Mouse (Mus musculus): Measurements from ENCODE around the gene Gm20388. TPM values are rescaled to one million over a fixed set of nuclear protein-coding genes. Genes with fewer than 3 reads are reported as not detected.

The Gm20388 gene
- polyA plus RNA-seq, 1 experiment from 2014 or later: 3.6 TPM

- no peak overlapping the region for H3K4me3 ChIP-seq
- 74% methylated on average over 1 of the region's 1 CpGs for WGBS
- DNase-seq (ENCODE audit: low spot score): no peak
- peaks cover 60% of the 10 kb centered on the region for H3K36me3 ChIP-seq (replicated peaks)
- H3K4me1 ChIP-seq: peaks cover 22% of the 10 kb centered on the region
- no peak overlapping the region for H3K27ac ChIP-seq (replicated peaks)
- no peaks in the 10 kb centered on the region for H3K9me3 ChIP-seq
- no peaks in the 10 kb centered on the region for H3K27me3 ChIP-seq (replicated peaks; ENCODE audit: low read depth, poor library complexity, severe bottlenecking)
These were observed 1711.2 kb downstream of the Gm20388 start for GRCm38 (mm10) chr8:121621879-121622278.

- peaks cover 60% of the 10 kb centered on the region for H3K36me3 ChIP-seq (replicated peaks)
- WGBS: 93% methylated on average over 8 of the region's 8 CpGs
- H3K9me3 ChIP-seq: no peaks in the 10 kb centered on the region
- H3K27me3 ChIP-seq (replicated peaks; ENCODE audit: low read depth, poor library complexity, severe bottlenecking): no peaks in the 10 kb centered on the region
- peaks cover 22% of the 10 kb centered on the region for H3K4me1 ChIP-seq
- no peak overlapping the region for H3K27ac ChIP-seq (replicated peaks)
- no peak for DNase-seq (ENCODE audit: low spot score)
- no peak overlapping the region for H3K4me3 ChIP-seq
These were observed 1712.4 kb downstream of the Gm20388 start for GRCm38 (mm10) chr8:121623043-121623442.

GRCm38 (mm10) chr8:121628681-121629080, 1718.0 kb downstream of the Gm20388 start:
- DNase-seq (ENCODE audit: low spot score): no peak
- Histone ChIP-seq H3K4me3 (no peak overlapping the region), H3K27me3 (replicated peaks; ENCODE audit: low read depth, poor library complexity, severe bottlenecking) (no peaks in the 10 kb centered on the region), H3K4me1 (peaks cover 30% of the 10 kb centered on the region), H3K36me3 (replicated peaks) (peaks cover 57% of the 10 kb centered on the region), H3K27ac (replicated peaks) (no peak overlapping the region), H3K9me3 (no peaks in the 10 kb centered on the region)
- 93% methylated on average over 4 of the region's 4 CpGs for WGBS

DNA sequence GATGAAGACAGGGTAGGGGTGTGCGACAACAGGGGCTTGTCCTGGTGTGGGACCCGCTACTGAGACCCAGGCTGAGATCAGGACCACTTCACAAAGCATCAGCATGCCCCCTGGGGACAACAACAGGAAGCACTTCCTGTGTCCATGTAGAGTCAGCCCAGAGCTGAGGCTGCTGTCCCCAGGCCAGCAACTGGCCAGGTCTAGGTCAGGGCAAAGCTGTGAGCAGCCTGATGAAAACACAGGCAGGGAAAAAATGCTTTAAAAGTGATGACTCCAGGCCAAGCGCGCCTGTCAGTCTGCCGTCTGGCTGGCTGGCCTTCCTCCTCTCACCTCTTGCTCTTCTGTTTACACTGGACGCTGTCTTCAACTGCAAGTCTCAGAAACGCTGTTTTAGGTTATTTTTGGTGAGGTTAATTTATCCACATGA, 1721.0 kb downstream of the Gm20388 start:
- H3K4me1 ChIP-seq: peaks cover 25% of the 10 kb centered on the region
- H3K27ac ChIP-seq (replicated peaks): no peak overlapping the region
- H3K36me3 ChIP-seq (replicated peaks): peaks cover 59% of the 10 kb centered on the region
- H3K27me3 ChIP-seq (replicated peaks; ENCODE audit: low read depth, poor library complexity, severe bottlenecking): no peaks in the 10 kb centered on the region
- WGBS: 59% methylated on average over 7 of the region's 7 CpGs
- H3K9me3 ChIP-seq: no peaks in the 10 kb centered on the region
- no peak for DNase-seq (ENCODE audit: low spot score)
- H3K4me3 ChIP-seq: no peak overlapping the region

DNA sequence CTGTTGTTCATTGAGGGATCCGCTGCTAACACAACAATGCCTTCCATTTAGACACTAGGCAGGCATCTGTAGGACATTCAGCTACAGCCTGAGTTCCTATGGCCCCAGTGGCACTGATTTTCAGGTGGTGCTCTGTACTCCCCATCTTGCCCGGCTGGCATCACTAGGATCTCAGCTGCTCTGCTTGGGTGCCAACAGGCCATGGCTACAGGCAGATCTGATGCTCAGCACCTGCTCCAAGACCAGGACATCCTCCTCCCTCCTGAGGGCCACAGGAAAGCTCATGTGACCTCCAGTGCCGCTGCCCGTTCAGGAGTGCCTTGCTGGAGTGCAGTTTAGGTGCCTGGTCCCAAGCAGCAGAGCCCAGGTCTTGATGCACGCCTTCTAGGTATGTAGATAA, 1721.8 kb downstream of the Gm20388 start:
- H3K27me3 ChIP-seq (replicated peaks; ENCODE audit: low read depth, poor library complexity, severe bottlenecking): no peaks in the 10 kb centered on the region
- H3K4me3 ChIP-seq: no peak overlapping the region
- H3K9me3 ChIP-seq: no peaks in the 10 kb centered on the region
- H3K4me1 ChIP-seq: peaks cover 28% of the 10 kb centered on the region
- H3K27ac ChIP-seq (replicated peaks): no peak overlapping the region
- WGBS: 82% methylated on average over 5 of the region's 5 CpGs
- no peak for DNase-seq (ENCODE audit: low spot score)
- peaks cover 55% of the 10 kb centered on the region for H3K36me3 ChIP-seq (replicated peaks)

DNA sequence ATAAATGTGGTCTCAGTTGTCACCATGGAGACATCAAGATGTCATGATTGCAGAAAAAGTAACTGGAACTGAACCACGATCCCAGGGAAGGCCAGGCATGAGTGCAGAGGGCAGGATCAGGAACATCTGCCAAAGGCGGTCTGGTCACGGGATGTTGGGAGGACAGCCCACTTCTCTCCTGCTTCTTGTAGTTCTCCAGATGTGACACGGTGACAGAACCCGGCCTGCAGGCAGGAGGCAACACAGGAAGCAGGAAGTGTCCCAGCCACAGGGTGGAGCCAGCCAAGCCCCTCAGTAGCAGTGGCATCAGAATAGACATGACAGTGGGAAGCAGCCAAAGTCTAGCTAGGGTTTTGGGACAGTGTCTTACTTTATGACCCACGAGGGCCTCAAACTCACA, 1724.9 kb downstream of the Gm20388 start:
- H3K4me3 ChIP-seq: no peak overlapping the region
- 61% methylated on average over 6 of the region's 6 CpGs for WGBS
- DNase-seq (ENCODE audit: low spot score): no peak
- no peaks in the 10 kb centered on the region for H3K27me3 ChIP-seq (replicated peaks; ENCODE audit: low read depth, poor library complexity, severe bottlenecking)
- no peaks in the 10 kb centered on the region for H3K9me3 ChIP-seq
- peaks cover 28% of the 10 kb centered on the region for H3K4me1 ChIP-seq
- peaks cover 34% of the 10 kb centered on the region for H3K36me3 ChIP-seq (replicated peaks)
- no peak overlapping the region for H3K27ac ChIP-seq (replicated peaks)

DNA sequence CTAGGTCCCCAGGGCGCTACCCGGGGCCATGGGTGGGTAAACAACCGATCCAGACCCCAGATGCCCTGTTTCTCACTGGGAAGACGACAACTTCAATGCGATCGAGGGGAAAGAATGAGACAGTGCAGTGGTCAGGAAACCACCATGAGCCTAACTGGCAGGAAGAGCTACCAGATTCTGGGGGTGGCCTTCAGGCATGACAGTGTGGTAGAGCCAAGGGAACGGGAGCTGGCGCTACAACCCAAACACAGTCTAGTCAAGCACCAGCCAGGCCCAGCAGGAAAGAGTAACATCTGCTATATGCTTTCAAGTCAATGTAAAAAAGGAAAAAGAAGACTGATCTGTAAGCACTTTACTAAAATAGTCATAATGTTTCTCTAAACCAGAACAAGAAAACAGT, 1725.5 kb downstream of the Gm20388 start:
- H3K4me1 ChIP-seq: peaks cover 28% of the 10 kb centered on the region
- H3K9me3 ChIP-seq: no peaks in the 10 kb centered on the region
- H3K4me3 ChIP-seq: no peak overlapping the region
- H3K27ac ChIP-seq (replicated peaks): no peak overlapping the region
- peaks cover 34% of the 10 kb centered on the region for H3K36me3 ChIP-seq (replicated peaks)
- H3K27me3 ChIP-seq (replicated peaks; ENCODE audit: low read depth, poor library complexity, severe bottlenecking): no peaks in the 10 kb centered on the region
- no peak for DNase-seq (ENCODE audit: low spot score)
- WGBS: 89% methylated on average over 8 of the region's 8 CpGs

DNA sequence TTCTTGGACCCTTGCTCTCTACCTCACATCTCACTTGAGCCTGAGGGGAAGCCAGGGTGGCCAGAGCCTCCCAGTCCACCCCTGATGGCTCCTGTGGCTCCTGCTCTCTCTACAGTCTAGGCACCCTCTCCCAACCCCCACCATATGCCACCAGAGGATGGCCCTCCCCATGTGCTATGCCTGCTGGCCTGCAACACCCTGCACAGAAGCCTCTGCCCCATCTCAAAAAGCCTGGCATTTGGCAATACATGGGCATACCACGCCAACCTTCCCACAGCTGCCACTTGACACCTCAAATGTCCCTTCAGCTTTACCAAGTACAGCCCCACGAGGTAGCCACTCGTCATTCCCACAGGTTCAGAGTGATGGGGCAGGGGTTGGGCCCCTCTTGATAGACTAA, 1732.2 kb downstream of the Gm20388 start:
- Histone ChIP-seq H3K36me3 (replicated peaks) (peaks cover 21% of the 10 kb centered on the region; the same call in 1 of the 2 replicates), H3K4me3 (no peak overlapping the region), H3K9me3 (no peaks in the 10 kb centered on the region), H3K4me1 (peaks cover 39% of the 10 kb centered on the region), H3K27ac (replicated peaks) (peak overlapping the region; percentile 14; the same call in 1 of the 2 replicates), H3K27me3 (replicated peaks; ENCODE audit: low read depth, poor library complexity, severe bottlenecking) (no peaks in the 10 kb centered on the region)
- WGBS: 81% methylated on average over 3 of the region's 3 CpGs
- DNase-seq (ENCODE audit: low spot score): no peak

DNA sequence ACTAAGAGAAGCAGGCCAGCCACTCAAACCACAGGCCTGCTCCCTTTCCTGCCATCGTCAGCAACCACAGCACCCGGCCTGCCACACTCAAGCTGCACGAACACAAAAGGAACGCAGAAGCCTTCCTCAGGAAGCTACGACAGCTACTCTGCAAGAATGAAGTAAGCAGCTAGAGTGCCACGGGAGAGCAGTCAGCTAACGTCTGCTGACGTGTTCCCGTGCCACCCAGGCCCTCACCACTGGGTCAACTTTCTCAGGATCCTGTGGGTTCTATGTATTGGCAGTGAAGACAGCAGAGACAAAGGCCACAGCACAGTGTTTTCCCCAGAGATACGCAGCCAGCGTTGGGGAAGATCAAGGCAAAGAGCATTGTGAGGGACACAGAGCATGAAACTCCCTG, 1732.7 kb downstream of the Gm20388 start:
- Histone ChIP-seq H3K4me3 (no peak overlapping the region), H3K27ac (replicated peaks) (0 out of 2 replicates have a peak overlapping the region, but pooled peaks have one; percentile 14), H3K36me3 (replicated peaks) (peaks cover 20% of the 10 kb centered on the region; the same call in 1 of the 2 replicates), H3K9me3 (no peaks in the 10 kb centered on the region), H3K4me1 (peaks cover 45% of the 10 kb centered on the region), H3K27me3 (replicated peaks; ENCODE audit: low read depth, poor library complexity, severe bottlenecking) (no peaks in the 10 kb centered on the region)
- DNase-seq (ENCODE audit: low spot score): no peak
- WGBS: 84% methylated on average over 11 of the region's 11 CpGs

- H3K4me3 ChIP-seq: no peak overlapping the region
- no peaks in the 10 kb centered on the region for H3K9me3 ChIP-seq
- H3K4me1 ChIP-seq: peaks cover 75% of the 10 kb centered on the region
- H3K27ac ChIP-seq (replicated peaks): no peak overlapping the region
- DNase-seq (ENCODE audit: low spot score): no peak
- WGBS: 89% methylated on average over 12 of the region's 12 CpGs
- no peaks in the 10 kb centered on the region for H3K27me3 ChIP-seq (replicated peaks; ENCODE audit: low read depth, poor library complexity, severe bottlenecking)
- H3K36me3 ChIP-seq (replicated peaks): peaks cover 30% of the 10 kb centered on the region
These were observed 1737.0 kb downstream of the Gm20388 start for GRCm38 (mm10) chr8:121647511-121648215.

- Histone ChIP-seq H3K27ac (replicated peaks) (no peak overlapping the region), H3K9me3 (no peaks in the 10 kb centered on the region), H3K4me3 (0 out of 2 replicates have a peak overlapping the region, but pooled peaks have one; percentile 21), H3K27me3 (replicated peaks; ENCODE audit: low read depth, poor library complexity, severe bottlenecking) (no peaks in the 10 kb centered on the region), H3K4me1 (peaks cover 71% of the 10 kb centered on the region), H3K36me3 (replicated peaks) (peaks cover 25% of the 10 kb centered on the region)
- WGBS: 79% methylated on average over 16 of the region's 16 CpGs
- no peak for DNase-seq (ENCODE audit: low spot score)
These were observed 1737.8 kb downstream of the Gm20388 start for GRCm38 (mm10) chr8:121648451-121648850.

DNA sequence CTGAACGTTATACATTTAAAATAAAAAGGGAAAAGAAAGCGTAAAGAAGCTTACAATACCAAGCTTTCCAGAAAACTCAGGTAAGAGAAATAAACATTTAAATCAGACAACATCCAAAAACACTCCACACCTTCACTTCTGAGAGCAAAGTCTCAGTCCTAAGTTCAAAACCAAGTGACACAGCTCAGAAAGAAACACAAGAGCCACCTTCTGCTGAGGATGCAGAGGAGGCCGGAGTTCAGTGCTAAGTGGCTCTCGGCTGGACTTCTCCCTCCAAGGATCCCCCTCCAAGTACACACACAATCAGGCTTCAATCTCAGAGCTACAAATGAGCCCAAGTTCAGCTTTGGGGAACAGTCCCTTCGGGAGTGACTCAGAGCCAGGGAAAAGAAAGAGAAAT, 1738.8 kb downstream of the Gm20388 start:
- 78% methylated on average over 5 of the region's 5 CpGs for WGBS
- no peak for DNase-seq (ENCODE audit: low spot score)
- H3K27me3 ChIP-seq (replicated peaks; ENCODE audit: low read depth, poor library complexity, severe bottlenecking): no peaks in the 10 kb centered on the region
- peak overlapping the region; percentile 89 for H3K4me3 ChIP-seq
- H3K4me1 ChIP-seq: peaks cover 72% of the 10 kb centered on the region
- no peaks in the 10 kb centered on the region for H3K9me3 ChIP-seq
- peaks cover 22% of the 10 kb centered on the region for H3K36me3 ChIP-seq (replicated peaks)
- no peak overlapping the region for H3K27ac ChIP-seq (replicated peaks)

DNA sequence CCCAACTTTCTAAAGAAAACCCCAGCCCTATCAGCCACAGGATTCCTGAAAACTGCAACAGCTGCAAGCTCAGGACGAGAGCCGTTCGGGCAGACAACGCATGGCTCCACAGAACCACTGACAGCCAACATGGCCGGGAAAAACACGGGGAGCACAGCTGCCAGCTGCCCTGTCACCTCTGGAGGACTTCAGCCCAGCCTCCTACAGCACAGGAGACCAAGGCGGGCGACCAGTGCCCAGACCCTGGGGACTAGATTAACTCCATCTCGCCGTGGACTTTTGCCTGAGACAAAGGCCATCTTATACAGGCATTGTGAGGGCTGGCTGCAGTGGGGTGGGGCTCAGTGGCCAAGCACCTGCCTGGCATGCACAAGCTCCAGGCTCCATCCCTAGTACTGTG, 1739.3 kb downstream of the Gm20388 start:
- H3K4me1 ChIP-seq: peaks cover 72% of the 10 kb centered on the region
- no peak for DNase-seq (ENCODE audit: low spot score)
- WGBS: 60% methylated on average over 10 of the region's 10 CpGs

More for the DNA sequence above, 1739.3 kb downstream of the Gm20388 start:
- Histone ChIP-seq H3K9me3 (no peaks in the 10 kb centered on the region), H3K36me3 (replicated peaks) (peaks cover 22% of the 10 kb centered on the region), H3K4me3 (peak overlapping the region; percentile 89), H3K27ac (replicated peaks) (no peak overlapping the region), H3K27me3 (replicated peaks; ENCODE audit: low read depth, poor library complexity, severe bottlenecking) (no peaks in the 10 kb centered on the region)

Data from embryonic facial prominence, embryonic 10.5 days (tissue).